Mouse (Mus musculus): ENCODE data around the gene Card10. TPM values are rescaled to one million over a fixed set of nuclear protein-coding genes. Genes with fewer than 3 reads are reported as not detected.

Gene Card10
- total RNA-seq, 1 experiment, result 5.0 TPM

- TF ChIP-seq HCFC1 (IDR thresholded peaks at IDR 0.05; ENCODE audit: borderline replicate concordance, insufficient read depth, low read length), result no peak
- no peak for TF ChIP-seq ZNF384 (IDR thresholded peaks at IDR 0.05; ENCODE audit: low read depth, low read length)
- no peak for TF ChIP-seq CHD2 (IDR thresholded peaks at IDR 0.05; ENCODE audit: low read depth, low read length)
- DNase-seq (ENCODE audit: low read depth, low spot score), result no peak
- no peak overlapping the region for H3K9ac ChIP-seq (ENCODE audit: insufficient read depth, low read depth, low read length, poor library complexity, severe bottlenecking)
- no peak overlapping the region for H3K4me3 ChIP-seq (ENCODE audit: insufficient read depth in 1 of 2, low read depth in 1 of 2, low read length in 2 of 2, poor library complexity in 1 of 2, severe bottlenecking in 1 of 2)
- H3K9me3 ChIP-seq (ENCODE audit: control insufficient read depth, insufficient read depth, low read depth, low read length), result no peaks in the 10 kb centered on the region
- H3K4me1 ChIP-seq (ENCODE audit: control insufficient read depth in 2 of 2, insufficient read depth in 2 of 2, low read length in 2 of 2, poor library complexity in 1 of 2), result peaks cover 0 to 27% of the 10 kb centered on the region in 2 experiments; a peak in 2 of 4 replicates
- no peaks in the 10 kb centered on the region for H3K36me3 ChIP-seq (ENCODE audit: control insufficient read depth, insufficient read depth, low read length, poor library complexity, severe bottlenecking)
- H3K27ac ChIP-seq (ENCODE audit: insufficient read depth, low read depth, low read length, poor library complexity, severe bottlenecking), result no peak overlapping the region
- in situ Hi-C loops (cut with MboI; ENCODE audit: low sequenced_read_pairs in 2 of 2, unreplicated experiment in 2 of 2), result no loop called here
Observed at GRCm38 (mm10) chr15:78832701-78833123, 29.9 kb upstream of the Card10 start.

GRCm38 (mm10) chr15:78831720-78832657 is 29.1 kb upstream of the Card10 start:
- Histone ChIP-seq H3K4me3 (ENCODE audit: insufficient read depth in 1 of 2, low read depth in 1 of 2, low read length in 2 of 2, poor library complexity in 1 of 2, severe bottlenecking in 1 of 2) (no peak overlapping the region), H3K36me3 (ENCODE audit: control insufficient read depth, insufficient read depth, low read length, poor library complexity, severe bottlenecking) (no peaks in the 10 kb centered on the region), H3K27ac (ENCODE audit: insufficient read depth, low read depth, low read length, poor library complexity, severe bottlenecking) (no peak overlapping the region), H3K4me1 (ENCODE audit: control insufficient read depth in 2 of 2, insufficient read depth in 2 of 2, low read length in 2 of 2, poor library complexity in 1 of 2) (peaks cover 0 to 27% of the 10 kb centered on the region in 2 experiments; a peak in 2 of 4 replicates), H3K9ac (ENCODE audit: insufficient read depth, low read depth, low read length, poor library complexity, severe bottlenecking) (no peak overlapping the region), H3K9me3 (ENCODE audit: control insufficient read depth, insufficient read depth, low read depth, low read length) (no peaks in the 10 kb centered on the region)
- in situ Hi-C loops (cut with MboI; ENCODE audit: low sequenced_read_pairs in 2 of 2, unreplicated experiment in 2 of 2), result no loop called here
- no peak for DNase-seq (ENCODE audit: low read depth, low spot score)
- TF ChIP-seq ZC3H11A (IDR thresholded peaks at IDR 0.05; ENCODE audit: borderline replicate concordance, low read depth, low read length) (no peak), MAFK (IDR thresholded peaks at IDR 0.05; ENCODE audit: insufficient read depth, low read depth, low read length) (no peak), HCFC1 (IDR thresholded peaks at IDR 0.05; ENCODE audit: borderline replicate concordance, insufficient read depth, low read length) (no peak), CHD2 (IDR thresholded peaks at IDR 0.05; ENCODE audit: low read depth, low read length) (no peak), ZNF384 (IDR thresholded peaks at IDR 0.05; ENCODE audit: low read depth, low read length) (no peak)

- no peak overlapping the region for H3K27ac ChIP-seq (ENCODE audit: insufficient read depth, low read depth, low read length, poor library complexity, severe bottlenecking)
- no peak overlapping the region for H3K4me3 ChIP-seq (ENCODE audit: insufficient read depth in 1 of 2, low read depth in 1 of 2, low read length in 2 of 2, poor library complexity in 1 of 2, severe bottlenecking in 1 of 2)
- H3K9ac ChIP-seq (ENCODE audit: insufficient read depth, low read depth, low read length, poor library complexity, severe bottlenecking), result no peak overlapping the region
- H3K36me3 ChIP-seq (ENCODE audit: control insufficient read depth, insufficient read depth, low read length, poor library complexity, severe bottlenecking), result no peaks in the 10 kb centered on the region
- DNase-seq (ENCODE audit: low read depth, low spot score), result no peak
- peaks cover 0 to 24% of the 10 kb centered on the region in 2 experiments; a peak in 2 of 4 replicates for H3K4me1 ChIP-seq (ENCODE audit: control insufficient read depth in 2 of 2, insufficient read depth in 2 of 2, low read length in 2 of 2, poor library complexity in 1 of 2)
- H3K9me3 ChIP-seq (ENCODE audit: control insufficient read depth, insufficient read depth, low read depth, low read length), result no peaks in the 10 kb centered on the region
- no peak for TF ChIP-seq HCFC1 (IDR thresholded peaks at IDR 0.05; ENCODE audit: borderline replicate concordance, insufficient read depth, low read length)
- TF ChIP-seq MAFK (IDR thresholded peaks at IDR 0.05; ENCODE audit: insufficient read depth, low read depth, low read length), result no peak
- TF ChIP-seq ZNF384 (IDR thresholded peaks at IDR 0.05; ENCODE audit: low read depth, low read length), result no peak
- no peak for TF ChIP-seq CHD2 (IDR thresholded peaks at IDR 0.05; ENCODE audit: low read depth, low read length)
- no peak for TF ChIP-seq ZC3H11A (IDR thresholded peaks at IDR 0.05; ENCODE audit: borderline replicate concordance, low read depth, low read length)
- in situ Hi-C loops (cut with MboI; ENCODE audit: low sequenced_read_pairs in 2 of 2, unreplicated experiment in 2 of 2), result no loop called here
Observed at GRCm38 (mm10) chr15:78830742-78831719, 28.2 kb upstream of the Card10 start.

- Histone ChIP-seq H3K27ac (ENCODE audit: insufficient read depth, low read depth, low read length, poor library complexity, severe bottlenecking) (no peak overlapping the region), H3K4me3 (ENCODE audit: insufficient read depth in 1 of 2, low read depth in 1 of 2, low read length in 2 of 2, poor library complexity in 1 of 2, severe bottlenecking in 1 of 2) (no peak overlapping the region), H3K36me3 (ENCODE audit: control insufficient read depth, insufficient read depth, low read length, poor library complexity, severe bottlenecking) (no peaks in the 10 kb centered on the region), H3K9me3 (ENCODE audit: control insufficient read depth, insufficient read depth, low read depth, low read length) (no peaks in the 10 kb centered on the region), H3K9ac (ENCODE audit: insufficient read depth, low read depth, low read length, poor library complexity, severe bottlenecking) (no peak overlapping the region), H3K4me1 (ENCODE audit: control insufficient read depth in 2 of 2, insufficient read depth in 2 of 2, low read length in 2 of 2, poor library complexity in 1 of 2) (peaks cover 0 to 18% of the 10 kb centered on the region in 2 experiments; a peak in 2 of 4 replicates)
- no peak for DNase-seq (ENCODE audit: low read depth, low spot score)
- no peak for TF ChIP-seq HCFC1 (IDR thresholded peaks at IDR 0.05; ENCODE audit: borderline replicate concordance, insufficient read depth, low read length)
- no peak for TF ChIP-seq CHD2 (IDR thresholded peaks at IDR 0.05; ENCODE audit: low read depth, low read length)
- no peak for TF ChIP-seq ZC3H11A (IDR thresholded peaks at IDR 0.05; ENCODE audit: borderline replicate concordance, low read depth, low read length)
- TF ChIP-seq ZNF384 (IDR thresholded peaks at IDR 0.05; ENCODE audit: low read depth, low read length), result no peak
- TF ChIP-seq MAFK (IDR thresholded peaks at IDR 0.05; ENCODE audit: insufficient read depth, low read depth, low read length), result no peak
- in situ Hi-C loops (cut with MboI; ENCODE audit: low sequenced_read_pairs in 2 of 2, unreplicated experiment in 2 of 2), result no loop called here
Observed at GRCm38 (mm10) chr15:78829636-78830035, 26.8 kb upstream of the Card10 start.
